Mouse (Mus musculus) lung, postnatal 14 days (tissue): Measurements from ENCODE around the gene Rnf207.

Experiments
- DNase-seq: peaks from one replicate; pipeline ENCODE4 v3.0.0; 2021

Gene Rnf207

GRCm38 (mm10) chr4:152267748-152268369 is 50.9 kb downstream of the Rnf207 start:
- peak; percentile 49 for DNase-seq

- DNase-seq: no peak
These were observed 52.4 kb downstream of the Rnf207 start for GRCm38 (mm10) chr4:152266236-152266895.

DNA sequence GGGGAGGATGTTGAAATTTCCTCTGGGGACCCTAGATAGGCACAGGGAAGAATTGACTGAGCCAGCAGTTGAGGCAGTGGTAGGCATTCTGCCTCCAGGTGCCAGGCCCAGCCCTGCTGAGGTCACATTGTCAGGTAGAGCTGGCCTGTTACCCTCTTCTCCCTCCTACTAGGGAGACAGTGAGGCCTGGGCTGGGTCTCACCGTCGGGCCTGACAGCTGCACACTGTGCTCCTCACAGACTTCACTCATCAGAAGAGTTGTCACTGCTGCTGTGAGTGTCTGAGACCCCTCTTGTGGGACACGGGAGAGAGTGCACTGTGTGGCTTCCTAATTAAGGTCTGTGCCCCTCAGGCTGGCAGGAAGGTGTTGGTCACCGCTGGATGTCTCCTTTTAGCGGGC is 53.0 kb downstream of the Rnf207 start:
- DNase-seq: no peak

DNA sequence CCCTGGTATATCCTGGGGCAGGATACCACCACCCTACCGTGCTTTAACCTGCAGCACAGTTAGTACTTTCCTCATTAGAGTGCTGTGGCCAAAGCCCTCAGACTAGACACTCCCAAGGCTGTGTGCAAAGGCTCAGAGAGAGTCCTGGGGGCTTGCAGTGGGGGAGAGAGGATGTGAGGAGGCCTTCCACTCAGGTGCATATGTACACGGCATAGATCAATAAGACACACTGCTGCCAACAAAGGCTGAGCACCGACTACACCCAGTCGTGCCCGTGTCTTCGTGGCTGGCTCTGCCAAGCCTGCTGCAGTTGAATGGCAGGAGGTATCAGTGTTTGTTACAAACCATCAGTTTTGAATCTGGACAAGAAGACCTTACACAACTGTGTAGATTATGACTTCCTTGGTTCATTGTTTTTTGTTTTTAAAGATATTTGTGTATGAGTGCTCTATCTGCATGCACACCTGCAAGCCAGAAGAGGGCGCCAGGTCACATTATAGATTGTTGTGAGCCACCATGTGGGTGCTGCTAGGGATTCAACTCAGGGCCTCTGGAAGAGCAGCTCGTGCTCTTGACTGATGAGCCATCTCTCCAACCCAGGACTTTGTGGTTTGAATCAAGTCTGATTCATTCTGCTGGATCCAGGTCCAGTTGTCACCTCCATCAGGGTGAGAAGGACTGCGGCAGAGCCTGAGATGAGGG is 53.8 kb downstream of the Rnf207 start:
- no peak for DNase-seq

GRCm38 (mm10) chr4:152264177-152264530 is 54.6 kb downstream of the Rnf207 start:
- no peak for DNase-seq

GRCm38 (mm10) chr4:152263512-152264176 is 55.1 kb downstream of the Rnf207 start:
- no peak for DNase-seq

- DNase-seq: no peak
These were observed 55.7 kb downstream of the Rnf207 start for GRCm38 (mm10) chr4:152263089-152263488.

DNA sequence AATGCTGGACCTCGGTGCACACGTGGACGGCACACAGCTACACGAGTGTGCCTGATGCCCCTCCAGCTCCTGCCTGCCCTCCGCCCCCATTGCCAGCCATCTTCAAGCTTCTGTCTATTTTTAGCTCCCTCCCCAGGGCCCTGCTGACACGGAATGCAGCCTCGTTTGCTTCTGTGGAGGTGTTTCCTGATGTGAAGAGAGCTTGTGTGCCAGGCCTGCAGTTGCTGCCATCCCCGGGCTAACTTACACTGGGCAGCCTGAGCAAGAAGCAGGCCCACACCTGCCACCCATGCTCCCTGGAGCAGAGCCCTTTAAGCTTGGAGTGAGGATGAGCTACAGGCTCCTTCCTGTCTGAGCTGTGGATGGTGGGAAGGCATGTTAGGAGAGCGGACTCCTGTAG is 56.6 kb downstream of the Rnf207 start:
- no peak for DNase-seq

- DNase-seq: no peak
These were observed 58.3 kb downstream of the Rnf207 start for GRCm38 (mm10) chr4:152260451-152260850.

DNA sequence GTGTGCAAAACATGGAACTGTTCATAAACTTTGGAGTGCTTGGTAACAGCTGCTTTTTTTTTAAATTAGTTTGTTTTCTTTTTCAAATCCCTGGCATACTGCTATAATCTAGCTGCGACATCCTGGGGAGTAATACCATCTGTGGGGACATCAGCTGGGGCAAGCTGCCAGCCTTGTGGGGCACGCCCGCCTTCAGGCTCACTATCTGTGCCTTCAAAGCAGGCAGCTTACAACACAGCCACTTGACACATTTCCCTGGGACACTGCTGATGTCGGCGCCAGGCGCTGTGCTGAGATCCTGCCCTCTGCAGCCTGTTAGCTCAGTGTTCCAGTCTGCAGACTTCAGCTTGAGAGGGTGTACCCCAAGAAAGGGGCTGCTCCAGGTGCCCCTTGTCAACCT is 61.7 kb downstream of the Rnf207 start:
- peak; percentile 75 for DNase-seq
